Mouse (Mus musculus): Measurements from ENCODE around the gene Chpf2.

- no peak for TF ChIP-seq CTCF (IDR thresholded peaks at IDR 0.05; ENCODE audit: control insufficient read depth, insufficient read depth, insufficient replicate concordance, low read depth, low read length)
- no peak for TF ChIP-seq POLR2A (IDR thresholded peaks at IDR 0.05; ENCODE audit: control insufficient read depth, low read depth, low read length)
Observed at GRCm38 (mm10) chr5:24623986-24624821, 37.7 kb downstream of the Chpf2 start, which contains the start of gene Smarcd3.
